Mouse (Mus musculus): ENCODE data around the gene Parl. TPM values are rescaled to one million over a fixed set of nuclear protein-coding genes. Genes with fewer than 3 reads are reported as not detected.

Parl gene
- polyA plus RNA-seq, 1 experiment from 2014 or later: 95.2 TPM

- Histone ChIP-seq H3K27ac (replicated peaks) (no peak overlapping the region), H3K9me3 (no peaks in the 10 kb centered on the region), H3K4me2 (replicated peaks) (no peak overlapping the region), H3K36me3 (peaks cover 67% of the 10 kb centered on the region), H3K27me3 (no peaks in the 10 kb centered on the region), H3K4me1 (no peaks in the 10 kb centered on the region), H3K9ac (replicated peaks) (no peak overlapping the region), H3K4me3 (no peak overlapping the region)
- WGBS: 90% methylated on average over 4 of the region's 4 CpGs
- no peak for ATAC-seq (ENCODE audit: low FRiP score, low read depth)
These were observed 21.9 kb downstream of the Parl start for GRCm38 (mm10) chr16:20280238-20280637.

- no peak overlapping the region for H3K4me3 ChIP-seq
- H3K4me1 ChIP-seq: no peaks in the 10 kb centered on the region
- H3K36me3 ChIP-seq: peaks cover 60% of the 10 kb centered on the region
- no peak overlapping the region for H3K4me2 ChIP-seq (replicated peaks)
- H3K27me3 ChIP-seq: no peaks in the 10 kb centered on the region
- no peak overlapping the region for H3K27ac ChIP-seq (replicated peaks)
- no peak for ATAC-seq (ENCODE audit: low FRiP score, low read depth)
- H3K9me3 ChIP-seq: no peaks in the 10 kb centered on the region
- no peak overlapping the region for H3K9ac ChIP-seq (replicated peaks)
- 98% methylated on average over 5 of the region's 5 CpGs for WGBS
These were observed 22.8 kb downstream of the Parl start for GRCm38 (mm10) chr16:20279395-20279794.

- no peak overlapping the region for H3K9ac ChIP-seq (replicated peaks)
- H3K4me2 ChIP-seq (replicated peaks): no peak overlapping the region
- no peaks in the 10 kb centered on the region for H3K27me3 ChIP-seq
- H3K4me1 ChIP-seq: no peaks in the 10 kb centered on the region
- 12% methylated on average over 3 of the region's 3 CpGs for WGBS
- H3K4me3 ChIP-seq: no peak overlapping the region
- no peak for ATAC-seq (ENCODE audit: low FRiP score, low read depth)
- H3K9me3 ChIP-seq: no peaks in the 10 kb centered on the region
- H3K27ac ChIP-seq (replicated peaks): no peak overlapping the region
- peaks cover 2% of the 10 kb centered on the region for H3K36me3 ChIP-seq
These were observed 29.2 kb downstream of the Parl start for GRCm38 (mm10) chr16:20272994-20273393.

- no peak for ATAC-seq (ENCODE audit: low FRiP score, low read depth)
- H3K36me3 ChIP-seq: no peaks in the 10 kb centered on the region
- WGBS: 84% methylated on average over 4 of the region's 4 CpGs
These were observed 30.8 kb downstream of the Parl start for GRCm38 (mm10) chr16:20271339-20271738.

GRCm38 (mm10) chr16:20265089-20265488 lies 37.1 kb downstream of the Parl start:
- no peak overlapping the region for H3K4me3 ChIP-seq
- 85% methylated on average over 7 of the region's 7 CpGs for WGBS
- ATAC-seq (ENCODE audit: low FRiP score, low read depth): no peak
- no peaks in the 10 kb centered on the region for H3K9me3 ChIP-seq
- no peaks in the 10 kb centered on the region for H3K36me3 ChIP-seq
- H3K9ac ChIP-seq (replicated peaks): no peak overlapping the region
- H3K4me2 ChIP-seq (replicated peaks): no peak overlapping the region
- H3K27ac ChIP-seq (replicated peaks): no peak overlapping the region
- no peaks in the 10 kb centered on the region for H3K4me1 ChIP-seq
- H3K27me3 ChIP-seq: no peaks in the 10 kb centered on the region

More at GRCm38 (mm10) chr16:20271339-20271738, 30.8 kb downstream of the Parl start:
- no peak overlapping the region for H3K4me2 ChIP-seq (replicated peaks)
- no peak overlapping the region for H3K4me3 ChIP-seq
- no peaks in the 10 kb centered on the region for H3K4me1 ChIP-seq
- no peaks in the 10 kb centered on the region for H3K27me3 ChIP-seq
- no peak overlapping the region for H3K27ac ChIP-seq (replicated peaks)
- H3K9ac ChIP-seq (replicated peaks): no peak overlapping the region
- no peaks in the 10 kb centered on the region for H3K9me3 ChIP-seq

GRCm38 (mm10) chr16:20257926-20258325 lies 44.3 kb downstream of the Parl start:
- Histone ChIP-seq H3K9me3 (no peaks in the 10 kb centered on the region), H3K4me2 (replicated peaks) (no peak overlapping the region), H3K27ac (replicated peaks) (no peak overlapping the region), H3K4me3 (no peak overlapping the region), H3K36me3 (no peaks in the 10 kb centered on the region), H3K4me1 (no peaks in the 10 kb centered on the region), H3K27me3 (no peaks in the 10 kb centered on the region), H3K9ac (replicated peaks) (no peak overlapping the region)
- WGBS: 77% methylated on average over 5 of the region's 5 CpGs
- ATAC-seq (ENCODE audit: low FRiP score, low read depth): no peak

- Histone ChIP-seq H3K36me3 (no peaks in the 10 kb centered on the region), H3K4me1 (no peaks in the 10 kb centered on the region), H3K27me3 (0 out of 2 replicates have a peak, but pooled peaks cover 3% of the 10 kb centered on the region), H3K27ac (replicated peaks) (no peak overlapping the region), H3K4me2 (replicated peaks) (no peak overlapping the region), H3K4me3 (no peak overlapping the region), H3K9me3 (no peaks in the 10 kb centered on the region), H3K9ac (replicated peaks) (no peak overlapping the region)
- 87% methylated on average over 9 of the region's 9 CpGs for WGBS
- no peak for ATAC-seq (ENCODE audit: low FRiP score, low read depth)
These were observed 53.6 kb downstream of the Parl start for GRCm38 (mm10) chr16:20248442-20249174.

- H3K4me3 ChIP-seq: no peak overlapping the region
- no peaks in the 10 kb centered on the region for H3K9me3 ChIP-seq
- no peak overlapping the region for H3K9ac ChIP-seq (replicated peaks)
- H3K27ac ChIP-seq (replicated peaks): no peak overlapping the region
- peaks cover 4% of the 10 kb centered on the region; the same call in 1 of the 2 replicates for H3K27me3 ChIP-seq
- H3K4me2 ChIP-seq (replicated peaks): no peak overlapping the region
- H3K4me1 ChIP-seq: no peaks in the 10 kb centered on the region
- no peak for ATAC-seq (ENCODE audit: low FRiP score, low read depth)
- H3K36me3 ChIP-seq: no peaks in the 10 kb centered on the region
These were observed 55.1 kb downstream of the Parl start for GRCm38 (mm10) chr16:20247103-20247502.

- peak; percentile 87 for ATAC-seq (ENCODE audit: low FRiP score, low read depth)
- no peaks in the 10 kb centered on the region for H3K9me3 ChIP-seq
- no peaks in the 10 kb centered on the region for H3K36me3 ChIP-seq
- peak within 1 kb of the TSS; percentile 65 for H3K4me3 ChIP-seq
- peak within 1 kb of the TSS; percentile 65 for H3K9ac ChIP-seq (replicated peaks)
- H3K27me3 ChIP-seq: peaks cover 7% of the 10 kb centered on the region; the same call in 1 of the 2 replicates
- H3K27ac ChIP-seq (replicated peaks): peak within 1 kb of the TSS; percentile 66; the same call in 1 of the 2 replicates
- H3K4me2 ChIP-seq (replicated peaks): peak within 1 kb of the TSS; percentile 75
- peaks cover 9% of the 10 kb centered on the region; the same call in 1 of the 2 replicates for H3K4me1 ChIP-seq
- WGBS: 1% methylated on average over 85 of the region's 90 CpGs
These were observed 61.4 kb downstream of the Parl start, which contains the start of gene Map6d1 for GRCm38 (mm10) chr16:20240468-20241414. Gene Map6d1 (minus strand): TSS chr16:20241358.

- H3K4me3 ChIP-seq: no peak overlapping the region
- no peaks in the 10 kb centered on the region for H3K9me3 ChIP-seq
- peaks cover 10% of the 10 kb centered on the region for H3K36me3 ChIP-seq
- peaks cover 7% of the 10 kb centered on the region; the same call in 1 of the 2 replicates for H3K27me3 ChIP-seq
- no peak overlapping the region for H3K4me2 ChIP-seq (replicated peaks)
- peaks cover 9% of the 10 kb centered on the region; the same call in 1 of the 2 replicates for H3K4me1 ChIP-seq
- 93% methylated on average over 4 of the region's 4 CpGs for WGBS
- H3K27ac ChIP-seq (replicated peaks): no peak overlapping the region
- no peak overlapping the region for H3K9ac ChIP-seq (replicated peaks)
- ATAC-seq (ENCODE audit: low FRiP score, low read depth): no peak
These were observed 63.5 kb downstream of the Parl start for GRCm38 (mm10) chr16:20238646-20239045.

GRCm38 (mm10) chr16:20237426-20237825 lies 64.8 kb downstream of the Parl start:
- Histone ChIP-seq H3K27me3 (peaks cover 7% of the 10 kb centered on the region; the same call in 1 of the 2 replicates), H3K27ac (replicated peaks) (peak overlapping the region; percentile 15; the same call in 1 of the 2 replicates), H3K9ac (replicated peaks) (no peak overlapping the region), H3K9me3 (no peaks in the 10 kb centered on the region), H3K4me1 (peaks cover 9% of the 10 kb centered on the region; the same call in 1 of the 2 replicates), H3K4me2 (replicated peaks) (no peak overlapping the region), H3K4me3 (no peak overlapping the region), H3K36me3 (peaks cover 10% of the 10 kb centered on the region)
- no peak for ATAC-seq (ENCODE audit: low FRiP score, low read depth)
- 32% methylated on average over 4 of the region's 4 CpGs for WGBS

- H3K9ac ChIP-seq (replicated peaks): no peak overlapping the region
- H3K9me3 ChIP-seq: no peaks in the 10 kb centered on the region
- H3K27ac ChIP-seq (replicated peaks): no peak overlapping the region
- H3K4me1 ChIP-seq: peaks cover 3% of the 10 kb centered on the region; the same call in 1 of the 2 replicates
- no peaks in the 10 kb centered on the region for H3K27me3 ChIP-seq
- no peak overlapping the region for H3K4me3 ChIP-seq
- no peak overlapping the region for H3K4me2 ChIP-seq (replicated peaks)
- H3K36me3 ChIP-seq: peaks cover 37% of the 10 kb centered on the region
- 73% methylated on average over 4 of the region's 4 CpGs for WGBS
- no peak for ATAC-seq (ENCODE audit: low FRiP score, low read depth)
These were observed 67.8 kb downstream of the Parl start for GRCm38 (mm10) chr16:20234406-20234805.

Data from midbrain, embryonic 12.5 days (tissue).